Mouse (Mus musculus): ENCODE measurements around the gene Ntrk2.

Ntrk2 gene

DNA sequence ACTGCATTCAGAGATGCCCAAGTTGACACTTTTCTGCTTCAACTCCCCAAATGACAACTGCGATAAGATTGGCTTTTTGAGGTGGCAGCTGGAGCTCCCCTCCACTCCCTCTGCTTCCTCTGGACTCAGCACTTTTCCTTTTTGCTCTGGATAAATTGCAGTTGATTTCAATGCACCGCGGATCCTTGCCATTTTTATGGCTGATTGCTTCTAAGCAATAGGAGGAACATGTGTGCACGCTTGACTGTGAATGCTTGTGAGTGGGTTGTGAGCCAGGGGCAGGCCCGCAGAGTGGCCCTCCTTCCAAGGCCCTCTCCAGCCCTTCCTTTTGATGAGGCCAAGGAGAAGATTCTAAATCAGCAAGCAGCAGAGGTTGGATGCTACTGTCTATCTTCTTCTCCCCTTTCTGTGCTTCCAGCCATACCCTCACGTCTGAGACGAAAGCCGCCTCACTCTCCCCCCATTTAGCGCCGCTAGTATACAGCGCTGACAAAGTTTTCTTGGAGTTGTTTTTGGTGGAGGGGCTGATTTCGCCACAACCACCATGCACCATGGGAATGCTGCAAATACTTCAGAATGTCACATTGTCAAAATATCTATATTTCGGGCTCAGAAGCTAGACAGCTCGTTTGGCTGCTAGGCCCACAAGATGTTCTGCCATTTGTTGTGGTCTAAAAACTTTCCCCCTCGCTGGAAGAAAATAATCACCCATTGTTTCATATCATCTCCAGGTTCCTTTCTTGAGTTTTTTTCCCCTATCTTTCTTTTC lies 122.5 kb downstream of the Ntrk2 start:
- DNase-seq: no peak

DNA sequence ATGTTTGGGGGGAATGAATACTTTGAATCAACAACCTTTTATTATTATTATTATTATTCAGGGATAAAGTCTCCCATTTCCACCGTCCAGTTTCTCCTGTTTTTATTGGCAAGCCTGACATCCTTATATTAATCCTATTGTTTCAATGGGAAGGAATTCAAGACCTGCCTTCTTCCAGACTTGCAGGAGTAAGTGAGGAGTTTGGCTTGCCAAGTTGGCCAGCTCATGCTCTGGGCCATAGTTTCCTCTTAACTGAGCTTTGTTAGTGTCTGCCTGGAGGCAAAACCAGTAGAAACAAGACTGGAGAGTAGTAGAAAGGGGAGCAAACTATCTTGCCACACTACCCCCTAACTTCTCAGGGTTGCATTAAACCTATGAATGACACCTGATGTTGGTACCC lies 123.8 kb downstream of the Ntrk2 start:
- DNase-seq: no peak

DNA sequence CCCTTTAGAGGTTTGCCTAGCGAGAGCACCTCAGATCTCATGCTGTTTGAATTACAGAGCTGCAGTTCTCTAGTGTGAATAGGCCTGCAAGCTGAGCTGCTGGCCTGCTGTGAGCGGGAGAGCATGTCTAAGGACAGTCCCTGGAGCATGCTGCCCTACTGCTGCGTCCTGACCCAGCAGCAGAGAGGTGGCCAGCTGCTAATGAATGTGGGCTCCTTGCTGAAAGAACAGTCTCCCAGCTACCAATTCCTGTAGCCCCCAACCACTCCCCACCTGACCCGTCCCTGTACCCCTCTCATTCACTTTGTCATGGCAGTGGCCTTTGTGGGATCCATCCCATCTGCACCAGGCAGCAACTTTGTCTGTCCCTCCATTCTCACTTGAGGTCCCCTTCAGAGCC lies 126.8 kb downstream of the Ntrk2 start:
- DNase-seq: no peak

DNA sequence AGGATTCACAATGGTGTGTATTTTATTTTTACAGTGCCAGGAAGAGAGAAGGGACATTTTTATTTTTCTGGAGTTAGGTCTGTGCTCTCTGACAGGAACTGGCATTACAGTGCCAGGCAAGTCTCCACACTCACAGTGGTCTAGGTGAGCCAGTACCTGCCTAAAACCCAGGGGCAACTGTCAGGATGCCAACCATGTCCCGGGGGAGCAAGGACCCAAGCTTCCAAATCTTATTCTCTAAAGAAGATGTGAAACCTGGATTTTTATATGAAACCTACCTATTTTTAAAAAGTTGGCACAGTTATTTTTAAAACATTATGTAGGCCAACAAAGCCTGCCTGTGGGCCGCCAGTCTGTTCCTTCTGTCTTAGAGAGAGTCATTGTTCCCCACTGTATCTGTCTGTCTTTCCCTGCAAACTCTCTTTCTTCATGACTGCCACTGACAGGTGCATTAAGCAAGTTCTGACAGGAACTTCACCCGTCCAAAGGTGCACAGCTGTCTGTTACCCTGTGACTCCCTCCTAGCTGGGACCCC lies 128.3 kb downstream of the Ntrk2 start:
- DNase-seq: no peak

GRCm38 (mm10) chr13:58935956-58936495 lies 129.7 kb downstream of the Ntrk2 start:
- no peak for DNase-seq

DNA sequence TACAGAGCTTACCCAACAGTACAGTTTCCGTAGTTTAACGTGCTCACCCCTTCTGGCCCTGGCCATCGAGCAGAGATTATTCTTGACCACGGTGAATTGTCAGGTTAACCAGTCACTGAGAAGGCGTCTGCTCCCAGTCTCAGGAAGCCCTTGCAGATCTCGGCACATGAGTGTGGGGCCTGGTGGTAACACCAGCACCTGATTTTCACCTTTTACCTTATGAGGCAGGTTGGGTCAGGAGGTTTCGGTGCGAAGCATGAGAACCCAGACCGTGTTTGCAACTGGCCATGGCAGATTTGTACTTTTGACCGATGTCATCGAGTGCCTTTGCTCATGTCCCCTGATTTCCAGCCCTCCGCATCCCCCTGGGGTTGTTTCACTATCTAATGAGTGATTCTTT lies 131.5 kb downstream of the Ntrk2 start:
- no peak for DNase-seq

GRCm38 (mm10) chr13:58938464-58938863 lies 132.1 kb downstream of the Ntrk2 start:
- DNase-seq: no peak

DNA sequence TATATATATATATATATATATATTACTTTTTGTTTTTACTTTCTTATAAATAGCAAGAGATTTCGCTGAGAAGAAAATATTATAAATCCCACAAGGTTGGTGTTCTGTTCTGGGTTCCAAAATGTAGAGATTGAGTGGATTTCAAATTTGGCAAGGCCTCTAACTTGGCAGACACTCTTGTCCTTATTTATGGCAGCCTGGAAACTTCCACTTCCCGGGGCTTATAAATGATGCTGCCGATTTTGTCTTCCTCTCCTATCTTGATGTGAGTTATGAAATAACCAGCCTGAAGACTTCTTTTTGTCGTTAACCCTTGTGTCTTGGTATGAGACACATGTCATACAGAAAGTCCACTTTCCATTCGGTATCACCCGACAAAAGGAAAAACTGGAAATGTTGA lies 133.8 kb downstream of the Ntrk2 start:
- DNase-seq: no peak

- DNase-seq: no peak
These were observed 134.4 kb downstream of the Ntrk2 start for GRCm38 (mm10) chr13:58940798-58941197.

GRCm38 (mm10) chr13:58945781-58946180 lies 139.4 kb downstream of the Ntrk2 start:
- no peak for DNase-seq

- DNase-seq: no peak
These were observed 140.2 kb downstream of the Ntrk2 start for GRCm38 (mm10) chr13:58946589-58946988.

DNA sequence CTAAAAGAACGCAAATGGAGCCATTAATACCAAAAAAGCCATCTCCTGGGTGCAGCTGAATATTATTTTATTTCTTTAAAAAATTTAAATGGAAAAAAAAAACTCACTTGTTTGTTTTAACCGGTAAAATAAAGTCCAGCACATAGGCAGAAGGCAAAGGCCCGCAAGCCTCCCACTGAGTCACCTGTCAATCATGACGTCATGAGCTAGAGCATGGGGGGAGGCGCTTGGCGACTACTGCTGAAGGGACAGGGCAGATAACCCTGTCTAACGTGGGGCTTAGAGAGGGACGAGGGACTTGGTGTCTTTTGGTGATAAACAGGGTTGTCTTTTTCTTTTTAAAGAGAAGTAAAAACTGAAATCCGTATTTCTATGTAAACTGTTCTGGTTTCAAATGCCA lies 140.7 kb downstream of the Ntrk2 start:
- DNase-seq: no peak

DNA sequence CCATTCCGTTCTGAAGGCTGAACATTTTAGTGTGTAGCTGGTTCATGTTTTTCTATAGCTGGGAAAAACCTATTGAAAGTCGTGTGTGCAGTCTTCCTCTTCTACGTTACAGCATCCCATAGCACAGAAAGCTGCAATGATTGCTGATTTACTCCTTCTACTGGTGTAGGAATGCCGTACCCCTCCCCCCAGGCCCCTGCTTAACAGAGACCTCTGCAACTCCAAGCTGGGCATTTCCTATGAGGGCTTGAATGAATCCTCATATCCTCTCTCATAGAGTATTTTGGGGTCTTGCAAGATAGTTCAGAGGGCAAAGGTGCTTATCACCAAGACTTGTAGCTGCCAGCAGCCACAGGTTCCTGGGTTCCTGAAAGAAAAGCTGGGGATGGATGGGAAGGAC lies 148.0 kb downstream of the Ntrk2 start:
- no peak for DNase-seq

DNA sequence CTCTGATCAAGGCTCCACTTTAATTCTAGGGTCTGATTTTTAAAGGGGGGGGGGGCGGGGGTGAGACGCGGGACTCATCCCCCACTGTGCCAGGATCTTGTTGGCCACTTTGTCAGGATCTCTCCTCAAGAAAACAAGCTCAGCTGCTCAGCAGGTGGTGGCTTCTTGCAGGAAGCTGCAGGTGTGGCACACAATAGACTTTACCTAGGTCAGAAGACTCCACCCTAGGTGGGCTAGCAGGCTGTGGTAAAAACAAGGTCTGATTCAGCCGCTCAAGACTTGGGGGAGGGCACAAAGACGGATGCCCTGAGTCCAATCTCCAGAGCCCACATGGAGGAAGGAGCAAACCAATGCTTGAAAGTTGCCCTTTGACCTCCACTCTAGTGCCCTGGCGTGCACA lies 148.4 kb downstream of the Ntrk2 start:
- DNase-seq: no peak

- no peak for DNase-seq
These were observed 148.9 kb downstream of the Ntrk2 start for GRCm38 (mm10) chr13:58955237-58955777.

DNA sequence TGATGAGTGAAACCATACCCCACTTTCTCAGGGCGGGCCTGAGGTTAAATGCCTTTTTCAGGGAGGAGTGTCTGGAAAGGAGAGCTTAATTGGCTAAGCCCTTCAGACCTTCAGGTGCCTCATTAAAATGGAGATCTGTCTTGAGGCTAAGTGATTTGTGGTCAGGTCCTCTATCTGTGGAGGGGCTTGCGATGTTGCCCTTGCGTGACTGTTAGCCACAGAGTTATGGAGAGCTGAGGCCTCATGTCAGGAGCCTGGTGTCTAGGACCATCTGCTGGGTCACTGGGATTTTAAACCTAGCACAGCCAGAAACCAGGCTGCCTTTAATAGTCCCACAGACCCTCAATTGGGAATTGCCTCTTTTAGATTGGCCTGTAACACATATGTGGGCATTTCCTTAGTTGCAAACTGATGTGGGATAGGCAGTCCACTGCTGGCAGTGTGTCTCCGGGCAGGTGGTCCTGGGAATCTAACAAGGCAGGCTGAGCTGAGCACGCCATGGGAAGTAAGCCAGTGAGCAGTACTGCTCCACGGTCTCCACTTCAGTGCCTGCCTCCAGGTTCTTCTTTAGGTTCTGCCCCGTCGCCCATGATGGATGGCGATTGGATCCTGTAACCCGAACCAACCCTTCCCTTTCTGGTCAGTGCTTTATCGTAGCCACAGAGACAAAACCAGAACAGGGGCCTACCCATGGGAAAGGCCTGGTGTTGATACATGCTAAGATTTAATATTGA lies 152.0 kb downstream of the Ntrk2 start:
- no peak for DNase-seq

DNA sequence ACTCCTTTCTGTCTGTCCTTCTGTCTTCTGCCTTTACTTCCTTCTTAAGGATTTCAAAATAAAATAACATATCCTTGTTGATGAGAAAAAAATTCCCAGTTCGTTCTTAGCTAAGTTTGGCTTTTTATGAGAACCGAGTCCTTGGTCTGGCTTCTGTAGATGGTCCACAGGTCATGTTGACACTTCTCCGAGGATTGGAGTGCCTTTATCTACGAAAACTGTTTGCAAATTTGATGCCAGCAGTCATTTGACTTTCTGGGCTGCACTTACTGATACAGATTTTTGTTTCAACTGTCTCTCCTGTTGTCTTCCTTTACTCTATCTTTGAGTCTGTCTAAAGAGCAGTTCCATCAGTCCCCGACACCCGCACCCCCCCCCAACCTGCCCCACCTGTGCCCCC lies 154.0 kb downstream of the Ntrk2 start:
- no peak for DNase-seq

- DNase-seq: no peak
These were observed 158.5 kb downstream of the Ntrk2 start for GRCm38 (mm10) chr13:58964701-58965359.

DNA sequence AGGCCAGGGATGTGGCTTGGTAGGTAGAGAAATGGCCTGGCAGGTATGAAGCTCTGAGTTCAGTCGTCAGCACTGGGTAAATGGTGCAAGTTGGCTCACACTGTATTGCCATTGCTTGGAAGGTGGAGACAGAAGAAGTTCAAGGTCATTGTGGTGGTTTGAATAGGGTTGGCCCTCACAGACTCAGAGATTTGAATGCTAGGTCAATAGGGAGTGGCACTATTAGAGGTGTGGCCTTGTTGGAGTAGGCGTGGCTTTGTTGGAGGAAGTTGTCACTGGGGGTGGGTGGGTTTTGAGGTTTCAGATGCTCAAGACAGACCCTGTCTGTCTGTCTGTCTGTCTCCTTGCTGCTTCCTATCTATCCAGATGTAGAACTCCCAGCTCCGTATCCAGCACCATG lies 159.5 kb downstream of the Ntrk2 start:
- no peak for DNase-seq

- no peak for DNase-seq
These were observed 160.1 kb downstream of the Ntrk2 start for GRCm38 (mm10) chr13:58966466-58966865.

DNA sequence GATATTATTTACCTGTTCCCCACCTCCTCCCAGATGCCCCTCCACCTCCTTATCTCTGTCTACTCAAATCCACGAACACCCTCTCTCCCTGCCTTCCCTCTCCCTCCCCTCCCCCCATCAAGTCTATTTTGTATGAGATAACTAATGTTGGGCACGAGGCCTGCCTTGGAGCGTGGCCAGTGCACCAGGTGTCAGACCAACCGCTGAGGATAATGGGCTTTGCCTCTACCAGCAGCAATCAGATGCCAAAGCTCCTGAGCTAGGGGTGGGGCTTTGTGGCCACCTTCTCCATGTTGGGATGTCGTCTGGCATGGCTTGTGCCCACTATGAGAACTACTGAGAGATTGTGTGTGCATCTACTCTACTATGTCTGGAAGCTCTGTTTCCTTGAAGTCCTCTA lies 161.8 kb downstream of the Ntrk2 start:
- DNase-seq: no peak

GRCm38 (mm10) chr13:58971449-58971903 lies 165.1 kb downstream of the Ntrk2 start:
- no peak for DNase-seq

DNA sequence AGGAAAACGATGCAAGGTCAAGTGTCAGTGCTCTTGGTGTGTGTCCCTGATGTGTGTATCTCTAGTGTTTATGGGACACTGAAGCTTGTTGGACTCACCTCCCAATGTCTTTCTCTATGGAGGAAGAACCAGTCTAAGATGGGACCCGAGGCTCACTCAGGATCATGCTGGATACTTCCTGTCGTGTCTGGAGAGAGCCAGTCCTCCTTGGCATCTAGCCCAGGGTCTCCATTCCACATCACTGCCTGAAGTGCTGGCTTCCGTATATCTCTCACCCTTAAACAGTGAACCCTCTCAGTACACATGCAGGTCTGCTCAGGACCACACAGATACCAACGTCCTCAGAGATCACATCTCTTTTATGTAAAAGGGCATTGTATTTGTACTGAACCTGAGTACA lies 166.1 kb downstream of the Ntrk2 start:
- DNase-seq: no peak

All from liver (tissue).